Mouse (Mus musculus): Measurements from ENCODE around the gene Arhgef15.

DNA sequence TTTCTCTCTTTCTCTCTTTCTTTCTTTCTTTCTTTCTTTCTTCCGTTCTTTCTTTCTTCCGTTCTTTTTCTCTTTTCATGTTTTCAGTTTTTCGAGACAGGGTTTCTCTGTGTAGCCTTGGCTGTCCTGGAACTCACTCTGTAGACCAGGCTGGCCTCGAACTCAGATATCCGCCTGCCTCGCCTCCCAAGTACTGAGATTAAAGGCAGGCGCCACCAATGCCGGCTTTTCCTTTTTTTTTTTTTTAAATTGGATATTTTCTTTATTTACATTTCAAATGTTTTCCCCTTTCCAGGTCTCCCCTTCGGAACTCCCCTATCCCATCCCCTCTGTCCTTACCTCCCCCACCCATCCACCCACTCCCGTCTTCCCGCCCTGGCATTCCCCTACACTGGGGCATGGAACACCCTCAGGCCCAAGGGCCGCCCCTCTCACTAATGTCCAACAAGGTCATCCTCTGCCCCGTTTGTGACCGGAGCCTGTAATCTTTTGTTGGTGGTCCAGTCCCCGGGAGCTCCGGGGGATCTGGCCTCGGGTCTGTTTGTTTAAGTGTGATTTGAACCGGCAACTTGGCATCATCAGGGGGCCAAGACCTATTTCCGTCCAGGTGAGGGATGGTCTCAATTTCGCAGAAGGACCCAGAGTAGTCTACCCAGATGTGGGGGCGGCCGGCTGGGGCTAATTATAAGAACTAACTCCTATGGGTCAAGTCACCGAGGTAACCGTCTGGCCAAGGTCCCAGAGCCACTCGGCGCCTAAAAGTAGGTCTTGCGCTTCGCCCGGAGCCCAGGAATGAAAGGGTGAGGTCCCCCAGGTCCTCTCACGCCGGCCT lies 56.5 kb downstream of the Arhgef15 start:
- TF ChIP-seq CTCF (IDR thresholded peaks at IDR 0.05; ENCODE audit: control insufficient read depth, insufficient read depth, insufficient read length) (no peak), MYOD1 (IDR thresholded peaks at IDR 0.05; ENCODE audit: control insufficient read depth, insufficient read length, low read depth) (no peak), CEBPB (IDR thresholded peaks at IDR 0.05; ENCODE audit: low read depth) (no peak)
